Mouse (Mus musculus): ENCODE measurements around the gene Ablim2.

DNA sequence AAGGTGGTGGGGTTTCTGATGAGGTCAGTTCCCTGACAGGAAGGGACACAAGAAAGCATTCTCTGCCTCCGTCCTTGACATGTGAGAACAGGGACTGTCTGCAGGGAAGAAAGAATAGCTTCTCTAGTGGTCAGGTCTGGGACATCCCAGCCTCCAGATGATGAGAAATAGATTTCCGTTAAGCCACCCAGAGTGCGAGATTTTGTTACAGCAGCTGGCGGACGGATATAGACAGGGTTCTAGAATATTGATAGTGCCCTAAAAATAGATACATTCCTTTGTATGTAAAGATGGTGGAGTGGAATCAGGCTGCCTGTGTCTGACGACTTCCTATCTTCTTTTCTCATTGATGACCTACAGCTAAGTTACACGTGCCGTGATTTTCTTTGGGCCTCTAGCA, 145.8 kb downstream of the Ablim2 start:
- TF ChIP-seq POLR2A (IDR thresholded peaks at IDR 0.05; ENCODE audit: borderline replicate concordance, low read depth, low read length) (no peak), CTCF (IDR thresholded peaks at IDR 0.05; ENCODE audit: low read depth, low read length) (no peak)
